Mouse (Mus musculus) MN1 (cell line): Measurements from ENCODE around the gene Arhgef16.

Experiments
- DNase-seq: peaks from one replicate; pipeline ENCODE4 v3.0.0-alpha.2; 2016; ENCODE audit warnings: low spot score

Gene Arhgef16

GRCm38 (mm10) chr4:154283671-154284070 is 17.8 kb downstream of the Arhgef16 start:
- DNase-seq = no peak

- DNase-seq = no peak
Observed at GRCm38 (mm10) chr4:154279481-154279880, 22.0 kb downstream of the Arhgef16 start.

- DNase-seq = no peak
Observed at GRCm38 (mm10) chr4:154273000-154273399, 28.5 kb downstream of the Arhgef16 start.

GRCm38 (mm10) chr4:154269520-154269919 is 32.0 kb downstream of the Arhgef16 start:
- DNase-seq = no peak

GRCm38 (mm10) chr4:154267511-154267910 is 34.0 kb downstream of the Arhgef16 start:
- no peak for DNase-seq

GRCm38 (mm10) chr4:154262071-154262470 is 39.4 kb downstream of the Arhgef16 start:
- DNase-seq = no peak

GRCm38 (mm10) chr4:154260755-154261154 is 40.7 kb downstream of the Arhgef16 start:
- no peak for DNase-seq

- DNase-seq = no peak
Observed at GRCm38 (mm10) chr4:154252537-154253255, 48.8 kb downstream of the Arhgef16 start.

- DNase-seq = no peak
Observed at GRCm38 (mm10) chr4:154249316-154249715, 52.2 kb downstream of the Arhgef16 start.

GRCm38 (mm10) chr4:154248092-154248805 is 53.2 kb downstream of the Arhgef16 start:
- no peak for DNase-seq

GRCm38 (mm10) chr4:154247207-154248091 is 54.0 kb downstream of the Arhgef16 start:
- DNase-seq = no peak

- DNase-seq = peak; percentile 20
Observed at GRCm38 (mm10) chr4:154246115-154247040, 55.1 kb downstream of the Arhgef16 start.

- DNase-seq = no peak
Observed at GRCm38 (mm10) chr4:154245342-154245741, 56.1 kb downstream of the Arhgef16 start.

GRCm38 (mm10) chr4:154240608-154241007 is 60.9 kb downstream of the Arhgef16 start:
- DNase-seq = no peak

GRCm38 (mm10) chr4:154239199-154239598 is 62.3 kb downstream of the Arhgef16 start:
- DNase-seq = no peak

GRCm38 (mm10) chr4:154237306-154237705 is 64.2 kb downstream of the Arhgef16 start:
- DNase-seq = no peak

- no peak for DNase-seq
Observed at GRCm38 (mm10) chr4:154236893-154237292, 64.6 kb downstream of the Arhgef16 start.

- DNase-seq = no peak
Observed at GRCm38 (mm10) chr4:154236001-154236400, 65.5 kb downstream of the Arhgef16 start.

- DNase-seq = no peak
Observed at GRCm38 (mm10) chr4:154232295-154232694, 69.2 kb downstream of the Arhgef16 start.

GRCm38 (mm10) chr4:154231380-154231779 is 70.1 kb downstream of the Arhgef16 start:
- DNase-seq = no peak

GRCm38 (mm10) chr4:154229569-154229968 is 71.9 kb downstream of the Arhgef16 start:
- no peak for DNase-seq
